Mouse (Mus musculus): ENCODE measurements around the gene Cdc37. TPM values are rescaled to one million over a fixed set of nuclear protein-coding genes. Genes with fewer than 3 reads are reported as not detected.

Gene Cdc37
- polyA plus RNA-seq, 1 experiment from 2014 or later = 161 TPM

DNA sequence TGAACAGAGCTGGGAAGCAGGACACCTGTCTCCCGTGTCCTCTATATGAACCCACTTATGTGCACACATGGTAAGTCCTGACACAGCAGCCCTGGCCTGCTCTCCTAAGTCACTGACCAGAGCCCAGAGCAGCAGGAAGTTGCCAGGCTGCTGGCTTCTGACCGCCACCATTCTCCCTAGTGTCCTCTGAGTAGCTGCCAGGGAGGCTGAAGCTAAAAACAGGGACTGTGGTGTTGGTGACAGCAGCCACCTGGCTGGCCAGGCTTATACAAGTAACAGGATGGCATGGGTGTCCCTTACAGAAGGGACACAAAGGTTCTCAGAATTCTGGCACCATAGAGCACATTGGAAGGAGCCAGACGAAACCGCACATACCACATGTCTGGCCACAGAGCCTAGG lies 4.4 kb downstream of the Cdc37 start:
- no peaks in the 10 kb centered on the region; the same call in 1 of the 2 replicates for H3K4me1 ChIP-seq (replicated peaks; ENCODE audit: control insufficient read depth, insufficient read depth)
- no peaks in the 10 kb centered on the region for H3K27me3 ChIP-seq (ENCODE audit: control insufficient read depth, insufficient read depth, low read length)
- H3K4me2 ChIP-seq (replicated peaks; ENCODE audit: low read depth) = no peak overlapping the region
- H3K36me3 ChIP-seq (ENCODE audit: control insufficient read depth, insufficient read depth, low read length) = peaks cover 18% of the 10 kb centered on the region
- no peak for TF ChIP-seq CTCF (IDR thresholded peaks at IDR 0.05; ENCODE audit: low read depth)
- no peak for TF ChIP-seq EP300 (optimal IDR thresholded peaks at IDR 0.05)
- 92% methylated on average over 4 of the region's 4 CpGs for WGBS
- H3K4me3 ChIP-seq (ENCODE audit: low read depth, low read length) = no peak overlapping the region
- no peak overlapping the region for H3K27ac ChIP-seq (replicated peaks)
- DNase-seq (ENCODE audit: low spot score) (no peak), ATAC-seq (ENCODE audit: low FRiP score, low TSS enrichment) (no peak)
- no peak overlapping the region for H3K9ac ChIP-seq (ENCODE audit: low read length)
- no peaks in the 10 kb centered on the region for H3K9me3 ChIP-seq (ENCODE audit: control insufficient read depth, low read length)

GRCm38 (mm10) chr9:21144361-21144760 lies 5.4 kb downstream of the Cdc37 start:
- Histone ChIP-seq H3K36me3 (ENCODE audit: control insufficient read depth, insufficient read depth, low read length) (peaks cover 29% of the 10 kb centered on the region), H3K4me2 (replicated peaks; ENCODE audit: low read depth) (no peak overlapping the region), H3K27ac (replicated peaks) (no peak overlapping the region), H3K4me1 (replicated peaks; ENCODE audit: control insufficient read depth, insufficient read depth) (no peaks in the 10 kb centered on the region; the same call in 1 of the 2 replicates), H3K27me3 (ENCODE audit: control insufficient read depth, insufficient read depth, low read length) (no peaks in the 10 kb centered on the region), H3K4me3 (ENCODE audit: low read depth, low read length) (no peak overlapping the region), H3K9me3 (ENCODE audit: control insufficient read depth, low read length) (no peaks in the 10 kb centered on the region), H3K9ac (ENCODE audit: low read length) (no peak overlapping the region)
- DNase-seq (ENCODE audit: low spot score) = no peak
- no peak for TF ChIP-seq EP300 (optimal IDR thresholded peaks at IDR 0.05)
- TF ChIP-seq CTCF (IDR thresholded peaks at IDR 0.05; ENCODE audit: low read depth) = no peak
- no peak for ATAC-seq (ENCODE audit: low FRiP score, low TSS enrichment)
- 93% methylated on average over 3 of the region's 3 CpGs for WGBS

GRCm38 (mm10) chr9:21141922-21142321 lies 7.9 kb downstream of the Cdc37 start:
- WGBS = 82% methylated on average over 14 of the region's 14 CpGs
- Histone ChIP-seq H3K4me1 (replicated peaks; ENCODE audit: control insufficient read depth, insufficient read depth) (no peaks in the 10 kb centered on the region), H3K36me3 (ENCODE audit: control insufficient read depth, insufficient read depth, low read length) (peaks cover 34% of the 10 kb centered on the region), H3K27me3 (ENCODE audit: control insufficient read depth, insufficient read depth, low read length) (no peaks in the 10 kb centered on the region), H3K27ac (replicated peaks) (no peak overlapping the region), H3K9ac (ENCODE audit: low read length) (no peak overlapping the region), H3K4me2 (replicated peaks; ENCODE audit: low read depth) (no peak overlapping the region), H3K4me3 (ENCODE audit: low read depth, low read length) (no peak overlapping the region), H3K9me3 (ENCODE audit: control insufficient read depth, low read length) (no peaks in the 10 kb centered on the region)
- DNase-seq (ENCODE audit: low spot score) (no peak), ATAC-seq (ENCODE audit: low FRiP score, low TSS enrichment) (no peak)
- TF ChIP-seq CTCF (IDR thresholded peaks at IDR 0.05; ENCODE audit: low read depth) = no peak
- no peak for TF ChIP-seq EP300 (optimal IDR thresholded peaks at IDR 0.05)

DNA sequence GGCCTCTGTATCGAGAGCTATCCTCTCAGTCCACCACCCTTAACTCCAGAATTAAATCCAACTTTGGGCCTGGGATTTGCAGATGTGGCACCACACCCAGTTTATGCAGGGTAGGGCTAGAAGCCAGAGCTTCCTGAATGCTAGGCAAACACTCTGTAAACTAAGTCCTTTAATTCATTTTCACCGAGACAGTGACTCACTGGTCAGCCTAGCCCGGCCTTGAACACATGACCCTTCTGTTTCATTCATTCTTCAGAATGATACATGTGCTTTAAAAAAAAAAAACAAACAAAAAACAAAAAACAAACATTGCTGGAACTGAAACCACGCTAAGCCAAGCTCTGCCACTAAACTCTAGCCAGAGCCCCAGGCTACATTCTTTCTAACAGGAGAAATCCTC lies 11.4 kb downstream of the Cdc37 start:
- H3K4me3 ChIP-seq (ENCODE audit: low read depth, low read length) = no peak overlapping the region
- no peaks in the 10 kb centered on the region for H3K27me3 ChIP-seq (ENCODE audit: control insufficient read depth, insufficient read depth, low read length)
- peaks cover 30% of the 10 kb centered on the region for H3K36me3 ChIP-seq (ENCODE audit: control insufficient read depth, insufficient read depth, low read length)
- DNase-seq (ENCODE audit: low spot score) (no peak), ATAC-seq (ENCODE audit: low FRiP score, low TSS enrichment) (no peak)
- WGBS = 48% methylated on average over 4 of the region's 4 CpGs
- no peaks in the 10 kb centered on the region for H3K4me1 ChIP-seq (replicated peaks; ENCODE audit: control insufficient read depth, insufficient read depth)
- TF ChIP-seq EP300 (optimal IDR thresholded peaks at IDR 0.05) (no peak), CTCF (IDR thresholded peaks at IDR 0.05; ENCODE audit: low read depth) (no peak)
- no peak overlapping the region for H3K9ac ChIP-seq (ENCODE audit: low read length)
- H3K9me3 ChIP-seq (ENCODE audit: control insufficient read depth, low read length) = no peaks in the 10 kb centered on the region
- H3K27ac ChIP-seq (replicated peaks) = no peak overlapping the region
- H3K4me2 ChIP-seq (replicated peaks; ENCODE audit: low read depth) = no peak overlapping the region

- peak; percentile 31 for ATAC-seq (ENCODE audit: low FRiP score, low TSS enrichment)
- Histone ChIP-seq H3K27me3 (ENCODE audit: control insufficient read depth, insufficient read depth, low read length) (no peaks in the 10 kb centered on the region), H3K4me3 (ENCODE audit: low read depth, low read length) (no peak overlapping the region), H3K9me3 (ENCODE audit: control insufficient read depth, low read length) (no peaks in the 10 kb centered on the region), H3K4me2 (replicated peaks; ENCODE audit: low read depth) (no peak overlapping the region), H3K27ac (replicated peaks) (no peak overlapping the region), H3K4me1 (replicated peaks; ENCODE audit: control insufficient read depth, insufficient read depth) (no peaks in the 10 kb centered on the region), H3K9ac (ENCODE audit: low read length) (no peak overlapping the region), H3K36me3 (ENCODE audit: control insufficient read depth, insufficient read depth, low read length) (peaks cover 26% of the 10 kb centered on the region)
- DNase-seq (ENCODE audit: low spot score) = peak; percentile 72
- 51% methylated on average over 3 of the region's 3 CpGs for WGBS
- no peak for TF ChIP-seq EP300 (optimal IDR thresholded peaks at IDR 0.05)
- TF ChIP-seq CTCF (IDR thresholded peaks at IDR 0.05; ENCODE audit: low read depth) = peak; percentile 85
Measured at GRCm38 (mm10) chr9:21137229-21137628, 12.6 kb downstream of the Cdc37 start.

DNA sequence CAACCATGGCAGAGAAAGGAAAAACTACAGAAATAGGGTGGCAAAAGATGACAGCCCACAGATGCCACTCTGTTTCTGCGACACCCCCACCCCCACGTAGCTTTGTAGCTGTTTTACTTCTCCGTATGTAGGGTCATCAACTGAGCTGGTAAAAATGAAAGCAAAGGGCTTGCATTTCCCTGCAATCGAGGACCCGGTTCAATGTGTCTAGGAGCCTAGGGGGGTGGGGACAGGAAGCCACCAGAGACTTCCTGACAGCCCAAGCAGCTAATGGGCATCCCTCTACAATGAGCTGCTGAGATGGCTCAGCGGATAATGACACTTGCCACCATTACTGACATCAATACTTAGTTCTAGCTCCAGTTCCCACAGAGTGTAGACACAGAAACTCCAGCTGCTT lies 13.4 kb downstream of the Cdc37 start:
- no peak overlapping the region for H3K4me2 ChIP-seq (replicated peaks; ENCODE audit: low read depth)
- H3K9ac ChIP-seq (ENCODE audit: low read length) = no peak overlapping the region
- 83% methylated on average over 6 of the region's 6 CpGs for WGBS
- H3K27me3 ChIP-seq (ENCODE audit: control insufficient read depth, insufficient read depth, low read length) = no peaks in the 10 kb centered on the region
- no peak overlapping the region for H3K4me3 ChIP-seq (ENCODE audit: low read depth, low read length)
- no peaks in the 10 kb centered on the region for H3K9me3 ChIP-seq (ENCODE audit: control insufficient read depth, low read length)
- no peak for TF ChIP-seq CTCF (IDR thresholded peaks at IDR 0.05; ENCODE audit: low read depth)
- TF ChIP-seq EP300 (optimal IDR thresholded peaks at IDR 0.05) = no peak
- H3K4me1 ChIP-seq (replicated peaks; ENCODE audit: control insufficient read depth, insufficient read depth) = no peaks in the 10 kb centered on the region
- DNase-seq (ENCODE audit: low spot score) = no peak
- peaks cover 25% of the 10 kb centered on the region for H3K36me3 ChIP-seq (ENCODE audit: control insufficient read depth, insufficient read depth, low read length)
- ATAC-seq (ENCODE audit: low FRiP score, low TSS enrichment) = no peak
- no peak overlapping the region for H3K27ac ChIP-seq (replicated peaks)

Data from stomach, postnatal 0 days (tissue).